Mouse (Mus musculus): Measurements from ENCODE around the gene Slc4a1ap.
"Not testable (repeated sequence)": the region's sequence is repeated elsewhere in the genome, so short reads cannot be mapped to it uniquely, and the experiment has no call there.

The Slc4a1ap gene

GRCm38 (mm10) chr5:31567951-31568657 is 41.3 kb downstream of the Slc4a1ap start:
- DNase-seq (ENCODE audit: low spot score) = no peak

- no peak for DNase-seq (ENCODE audit: low spot score)
These were observed 44.3 kb downstream of the Slc4a1ap start for GRCm38 (mm10) chr5:31571023-31571608.

GRCm38 (mm10) chr5:31573722-31574121 is 46.9 kb downstream of the Slc4a1ap start:
- no peak for DNase-seq (ENCODE audit: low spot score)

- DNase-seq (ENCODE audit: low spot score) = no peak
These were observed 49.8 kb downstream of the Slc4a1ap start for GRCm38 (mm10) chr5:31576539-31576975.

- no peak for DNase-seq (ENCODE audit: low spot score)
These were observed 54.5 kb downstream of the Slc4a1ap start for GRCm38 (mm10) chr5:31581263-31581662.

- no peak for DNase-seq (ENCODE audit: low spot score)
These were observed 55.1 kb downstream of the Slc4a1ap start for GRCm38 (mm10) chr5:31581932-31582331.

- DNase-seq (ENCODE audit: low spot score) = no peak
These were observed 56.5 kb downstream of the Slc4a1ap start for GRCm38 (mm10) chr5:31583261-31583660.

GRCm38 (mm10) chr5:31585526-31585925 is 58.7 kb downstream of the Slc4a1ap start:
- no peak for DNase-seq (ENCODE audit: low spot score)

- peak; percentile 57 for DNase-seq (ENCODE audit: low spot score)
These were observed 61.2 kb downstream of the Slc4a1ap start for GRCm38 (mm10) chr5:31588016-31588415.

- DNase-seq (ENCODE audit: low spot score) = not testable (repeated sequence)
These were observed 61.9 kb downstream of the Slc4a1ap start for GRCm38 (mm10) chr5:31588672-31589071.

GRCm38 (mm10) chr5:31589711-31590319 is 63.0 kb downstream of the Slc4a1ap start:
- peak; percentile 27 for DNase-seq (ENCODE audit: low spot score)

- no peak for DNase-seq (ENCODE audit: low spot score)
These were observed 64.3 kb downstream of the Slc4a1ap start for GRCm38 (mm10) chr5:31591122-31591521.

GRCm38 (mm10) chr5:31595868-31596267 is 69.1 kb downstream of the Slc4a1ap start:
- DNase-seq (ENCODE audit: low spot score) = no peak

GRCm38 (mm10) chr5:31596481-31597429 is 70.0 kb downstream of the Slc4a1ap start, which contains the start of gene Mrpl33:
Gene Mrpl33, plus strand, starts transcription at chr5:31596935.
- peak; percentile 70 for DNase-seq (ENCODE audit: low spot score)

- no peak for DNase-seq (ENCODE audit: low spot score)
These were observed 70.7 kb downstream of the Slc4a1ap start for GRCm38 (mm10) chr5:31597430-31597944.

GRCm38 (mm10) chr5:31598121-31598520 is 71.3 kb downstream of the Slc4a1ap start:
- no peak for DNase-seq (ENCODE audit: low spot score)

GRCm38 (mm10) chr5:31598579-31598978 is 71.8 kb downstream of the Slc4a1ap start:
- DNase-seq (ENCODE audit: low spot score) = peak; percentile 56

- peak; percentile 34 for DNase-seq (ENCODE audit: low spot score)
These were observed 72.4 kb downstream of the Slc4a1ap start for GRCm38 (mm10) chr5:31599161-31599560.

- no peak for DNase-seq (ENCODE audit: low spot score)
These were observed 74.4 kb downstream of the Slc4a1ap start for GRCm38 (mm10) chr5:31601162-31601722.

GRCm38 (mm10) chr5:31602377-31602776 is 75.6 kb downstream of the Slc4a1ap start:
- no peak for DNase-seq (ENCODE audit: low spot score)

GRCm38 (mm10) chr5:31603766-31604165 is 77.0 kb downstream of the Slc4a1ap start:
- DNase-seq (ENCODE audit: low spot score) = no peak

Data from embryo, embryonic 10 days (tissue).